Mouse (Mus musculus): Measurements from ENCODE around the gene Cmss1. TPM values are rescaled to one million over a fixed set of nuclear protein-coding genes. Genes with fewer than 3 reads are reported as not detected.

Gene Cmss1
- total and polyA plus RNA-seq, 2 experiments from 2014 or later: 17.0 to 50.3 TPM

- no peak for ATAC-seq (ENCODE audit: insufficient read depth, low read depth)
- Histone ChIP-seq H3K4me1 (ENCODE audit: control insufficient read depth, insufficient read depth) (no peaks in the 10 kb centered on the region), H3K4me3 (ENCODE audit: low read depth, low read length) (no peak overlapping the region), H3K9ac (replicated peaks; ENCODE audit: low read depth, low read length) (no peak overlapping the region), H3K27ac (ENCODE audit: low read depth) (no peak overlapping the region), H3K27me3 (ENCODE audit: control insufficient read depth, insufficient read depth, low read length) (no peaks in the 10 kb centered on the region), H3K4me2 (ENCODE audit: low read depth, low read length) (no peak overlapping the region), H3K9me3 (replicated peaks; ENCODE audit: control insufficient read depth, low read length) (no peaks in the 10 kb centered on the region), H3K36me3 (replicated peaks; ENCODE audit: control insufficient read depth, insufficient read depth, low read length) (no peaks in the 10 kb centered on the region; the same call in none of the 2 replicates)
- DNase-seq (ENCODE audit: low spot score): no peak
- 60% methylated on average over 6 of the region's 6 CpGs for WGBS
- TF ChIP-seq EP300 (IDR thresholded peaks at IDR 0.05; ENCODE audit: low read depth): no peak
- no peak for TF ChIP-seq CTCF (IDR thresholded peaks at IDR 0.05; ENCODE audit: low read depth)
These were observed 301.2 kb downstream of the Cmss1 start for GRCm38 (mm10) chr16:57305463-57305862.

DNA sequence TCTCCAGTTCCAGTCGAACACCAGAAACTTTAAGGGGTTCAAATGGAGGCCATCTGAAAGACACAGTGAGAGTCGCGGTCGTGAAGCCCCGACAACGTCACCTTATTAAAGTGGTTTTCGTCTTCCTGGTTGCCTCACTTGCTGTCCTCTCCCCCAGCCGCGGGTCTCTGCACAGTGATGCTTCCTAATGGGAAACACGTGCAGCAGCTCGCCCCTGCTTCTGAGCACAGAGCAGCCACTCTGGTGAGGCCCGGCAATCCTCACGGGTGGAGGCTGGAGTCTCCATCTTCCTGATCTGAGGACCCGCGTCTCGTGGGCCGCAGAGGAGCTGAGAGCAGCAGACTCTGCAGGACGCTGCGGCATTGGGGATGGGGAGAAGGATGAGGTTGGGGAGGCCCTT is 302.9 kb downstream of the Cmss1 start:
- ATAC-seq (ENCODE audit: insufficient read depth, low read depth) (no peak), DNase-seq (ENCODE audit: low spot score) (no peak)
- Histone ChIP-seq H3K4me2 (ENCODE audit: low read depth, low read length) (no peak overlapping the region), H3K9me3 (replicated peaks; ENCODE audit: control insufficient read depth, low read length) (no peaks in the 10 kb centered on the region), H3K9ac (replicated peaks; ENCODE audit: low read depth, low read length) (no peak overlapping the region), H3K27me3 (ENCODE audit: control insufficient read depth, insufficient read depth, low read length) (no peaks in the 10 kb centered on the region), H3K36me3 (replicated peaks; ENCODE audit: control insufficient read depth, insufficient read depth, low read length) (no peaks in the 10 kb centered on the region; the same call in none of the 2 replicates), H3K27ac (ENCODE audit: low read depth) (no peak overlapping the region), H3K4me3 (ENCODE audit: low read depth, low read length) (no peak overlapping the region), H3K4me1 (ENCODE audit: control insufficient read depth, insufficient read depth) (no peaks in the 10 kb centered on the region)
- TF ChIP-seq EP300 (IDR thresholded peaks at IDR 0.05; ENCODE audit: low read depth): no peak
- no peak for TF ChIP-seq CTCF (IDR thresholded peaks at IDR 0.05; ENCODE audit: low read depth)
- 80% methylated on average over 19 of the region's 19 CpGs for WGBS

- Histone ChIP-seq H3K4me1 (ENCODE audit: control insufficient read depth, insufficient read depth) (no peaks in the 10 kb centered on the region), H3K36me3 (replicated peaks; ENCODE audit: control insufficient read depth, insufficient read depth, low read length) (no peaks in the 10 kb centered on the region; the same call in none of the 2 replicates), H3K9ac (replicated peaks; ENCODE audit: low read depth, low read length) (no peak overlapping the region), H3K4me3 (ENCODE audit: low read depth, low read length) (no peak overlapping the region), H3K27ac (ENCODE audit: low read depth) (no peak overlapping the region), H3K9me3 (replicated peaks; ENCODE audit: control insufficient read depth, low read length) (no peaks in the 10 kb centered on the region), H3K27me3 (ENCODE audit: control insufficient read depth, insufficient read depth, low read length) (no peaks in the 10 kb centered on the region), H3K4me2 (ENCODE audit: low read depth, low read length) (no peak overlapping the region)
- ATAC-seq (ENCODE audit: insufficient read depth, low read depth) (no peak), DNase-seq (ENCODE audit: low spot score) (no peak)
- TF ChIP-seq CTCF (IDR thresholded peaks at IDR 0.05; ENCODE audit: low read depth) (no peak), EP300 (IDR thresholded peaks at IDR 0.05; ENCODE audit: low read depth) (no peak)
- WGBS: 88% methylated on average over 25 of the region's 25 CpGs
These were observed 303.6 kb downstream of the Cmss1 start for GRCm38 (mm10) chr16:57302792-57303698.

DNA sequence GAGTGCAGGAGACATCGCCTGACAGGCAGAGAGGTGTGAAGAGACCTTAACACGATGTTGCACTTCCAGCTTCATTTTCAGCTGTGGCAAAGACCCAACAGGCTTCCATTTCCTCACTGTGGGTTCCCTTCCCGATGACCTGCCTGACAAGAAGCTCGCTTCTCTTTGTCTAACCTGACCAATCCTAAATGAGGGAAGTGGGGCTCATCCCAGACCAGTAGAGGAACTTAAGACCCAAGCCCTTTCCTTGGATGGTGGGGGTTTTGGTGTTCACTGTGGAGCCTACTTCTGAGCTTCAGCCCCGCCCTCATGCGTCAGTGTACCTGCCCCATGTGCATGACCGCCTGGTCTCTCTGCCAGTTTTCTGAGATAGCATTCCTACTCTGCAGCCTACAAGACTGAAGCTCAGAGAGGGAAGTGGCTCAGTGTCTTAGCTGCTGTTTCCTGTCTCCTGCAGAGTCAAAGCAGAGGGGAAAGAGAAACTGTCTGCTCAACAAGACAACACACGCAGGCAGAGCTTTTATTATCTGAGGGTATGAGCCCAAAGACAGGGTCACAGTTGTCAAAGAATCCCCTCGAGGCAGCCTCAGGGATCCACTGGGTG is 305.1 kb downstream of the Cmss1 start:
- H3K27ac ChIP-seq (ENCODE audit: low read depth): no peak overlapping the region
- no peaks in the 10 kb centered on the region; the same call in none of the 2 replicates for H3K36me3 ChIP-seq (replicated peaks; ENCODE audit: control insufficient read depth, insufficient read depth, low read length)
- H3K9ac ChIP-seq (replicated peaks; ENCODE audit: low read depth, low read length): no peak overlapping the region
- no peak for DNase-seq (ENCODE audit: low spot score)
- H3K4me2 ChIP-seq (ENCODE audit: low read depth, low read length): no peak overlapping the region
- ATAC-seq (ENCODE audit: insufficient read depth, low read depth): no peak
- H3K9me3 ChIP-seq (replicated peaks; ENCODE audit: control insufficient read depth, low read length): no peaks in the 10 kb centered on the region
- H3K4me1 ChIP-seq (ENCODE audit: control insufficient read depth, insufficient read depth): no peaks in the 10 kb centered on the region
- H3K4me3 ChIP-seq (ENCODE audit: low read depth, low read length): no peak overlapping the region
- H3K27me3 ChIP-seq (ENCODE audit: control insufficient read depth, insufficient read depth, low read length): no peaks in the 10 kb centered on the region
- WGBS: 59% methylated on average over 9 of the region's 9 CpGs
- TF ChIP-seq CTCF (IDR thresholded peaks at IDR 0.05; ENCODE audit: low read depth) (no peak), EP300 (IDR thresholded peaks at IDR 0.05; ENCODE audit: low read depth) (no peak)

GRCm38 (mm10) chr16:57295216-57295934 is 311.3 kb downstream of the Cmss1 start:
- WGBS: 76% methylated on average over 10 of the region's 10 CpGs
- ATAC-seq (ENCODE audit: insufficient read depth, low read depth): no peak
- no peaks in the 10 kb centered on the region for H3K27me3 ChIP-seq (ENCODE audit: control insufficient read depth, insufficient read depth, low read length)
- no peak overlapping the region for H3K4me2 ChIP-seq (ENCODE audit: low read depth, low read length)
- no peaks in the 10 kb centered on the region for H3K4me1 ChIP-seq (ENCODE audit: control insufficient read depth, insufficient read depth)
- TF ChIP-seq EP300 (IDR thresholded peaks at IDR 0.05; ENCODE audit: low read depth) (no peak), CTCF (IDR thresholded peaks at IDR 0.05; ENCODE audit: low read depth) (no peak)
- DNase-seq (ENCODE audit: low spot score): no peak
- no peak overlapping the region for H3K27ac ChIP-seq (ENCODE audit: low read depth)
- H3K9ac ChIP-seq (replicated peaks; ENCODE audit: low read depth, low read length): no peak overlapping the region
- H3K36me3 ChIP-seq (replicated peaks; ENCODE audit: control insufficient read depth, insufficient read depth, low read length): no peaks in the 10 kb centered on the region
- no peak overlapping the region for H3K4me3 ChIP-seq (ENCODE audit: low read depth, low read length)
- H3K9me3 ChIP-seq (replicated peaks; ENCODE audit: control insufficient read depth, low read length): no peaks in the 10 kb centered on the region
